Mouse (Mus musculus): Measurements from ENCODE around the gene Scarb2.

GRCm38 (mm10) chr5:92424126-92424525 is 82.5 kb downstream of the Scarb2 start:
- no peak for TF ChIP-seq CTCF (IDR thresholded peaks at IDR 0.05; ENCODE audit: extremely low read depth, insufficient read length, insufficient replicate concordance, low read depth, low read length)
- no peak for TF ChIP-seq POLR2A (IDR thresholded peaks at IDR 0.05; ENCODE audit: low read depth, low read length)
